Mouse (Mus musculus) left cerebral cortex, postnatal 36 days (tissue): ENCODE data around the gene Stx3. TPM values are rescaled to one million over a fixed set of nuclear protein-coding genes. Genes with fewer than 3 reads are reported as not detected.

Source experiments
- DNase-seq, 2 experiments: peaks; one replicate each; pipeline ENCODE4 v3.0.0; 2021 to 2022; ENCODE audit warnings: low spot score in 2 of 2, mixed read lengths in 1 of 2
- intact Hi-C: fragments of 180-260 bp; cut with DNase I; formaldehyde crosslinking; loops from one replicate; pipeline ENCODE4 v1.15.1; 2025
- total RNA-seq, 2 experiments: library from RNA; stranded (reverse); gene quantifications; 2 replicates each; pipeline ENCODE4 v1.2.3; 2021

Stx3 gene
- 10 to 100 TPM; 22.9 to 30.1 TPM for total RNA-seq

DNA sequence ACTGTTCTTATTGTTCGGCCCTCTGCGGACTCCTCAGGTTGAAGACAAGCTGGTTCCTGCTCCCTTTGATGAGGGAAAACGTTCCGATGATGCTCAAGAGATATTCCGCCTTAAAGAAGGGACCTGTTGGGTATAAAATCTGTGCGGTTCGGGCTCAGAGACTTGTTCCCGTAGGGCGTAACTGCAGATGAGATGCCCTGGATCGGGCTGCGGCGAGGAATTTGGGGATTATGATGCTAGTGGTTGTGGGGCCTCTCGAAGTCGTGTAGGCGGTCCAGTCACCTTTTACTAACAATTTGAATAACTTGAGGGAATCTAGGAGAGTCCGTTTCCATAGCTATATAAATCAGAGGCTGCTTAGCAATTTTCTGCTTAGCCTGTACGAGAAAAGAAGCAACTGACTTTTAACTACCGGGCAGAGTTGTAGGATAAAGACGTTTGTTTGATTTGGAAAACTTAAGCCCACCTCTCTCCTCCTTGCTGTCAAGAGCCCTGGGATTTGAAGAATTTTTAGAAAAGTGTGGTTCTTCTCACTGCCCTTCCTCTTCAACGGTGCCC, at the start of gene Stx3:
TSS of gene Stx3 (minus strand) at position 261 of the 558 bp plus-strand sequence.
- intact Hi-C loops, result loop anchor here (2.0 to 5.0 kb wide), 2 partner anchors 42 to 93 kb away; partner anchors contain the start of gene Patl1
- DNase-seq, result no peak

DNA sequence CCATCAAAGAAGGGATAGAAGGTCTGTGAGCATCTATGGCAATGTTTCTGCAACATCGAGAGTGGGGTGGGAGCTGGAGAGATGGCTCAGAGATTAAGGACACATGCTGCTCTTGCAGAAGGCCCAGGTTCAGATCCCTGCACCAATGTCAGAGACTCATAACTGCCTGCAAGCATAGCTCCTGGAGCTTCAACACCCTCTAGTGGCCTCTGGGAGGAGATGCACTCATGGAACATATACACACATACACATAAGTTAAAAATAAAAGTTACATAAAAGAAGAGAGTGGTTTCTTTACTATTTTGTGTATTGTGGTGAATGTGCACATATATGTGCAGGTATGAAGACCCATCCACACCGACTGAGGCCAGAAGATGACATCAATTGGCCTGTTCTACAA, 48.6 kb upstream of the Stx3 start:
- DNase-seq, result no peak
- intact Hi-C loops, result no loop called here

- no peak for DNase-seq
- intact Hi-C loops, result no loop called here
Measured at GRCm38 (mm10) chr19:11860966-11861365, 41.8 kb upstream of the Stx3 start, which contains the start of gene Olfr1418. TSS of gene Olfr1418 (minus strand) at chr19:11861066.

GRCm38 (mm10) chr19:11856506-11856905, 37.3 kb upstream of the Stx3 start:
- DNase-seq, result no peak
- intact Hi-C loops, result no loop called here

DNA sequence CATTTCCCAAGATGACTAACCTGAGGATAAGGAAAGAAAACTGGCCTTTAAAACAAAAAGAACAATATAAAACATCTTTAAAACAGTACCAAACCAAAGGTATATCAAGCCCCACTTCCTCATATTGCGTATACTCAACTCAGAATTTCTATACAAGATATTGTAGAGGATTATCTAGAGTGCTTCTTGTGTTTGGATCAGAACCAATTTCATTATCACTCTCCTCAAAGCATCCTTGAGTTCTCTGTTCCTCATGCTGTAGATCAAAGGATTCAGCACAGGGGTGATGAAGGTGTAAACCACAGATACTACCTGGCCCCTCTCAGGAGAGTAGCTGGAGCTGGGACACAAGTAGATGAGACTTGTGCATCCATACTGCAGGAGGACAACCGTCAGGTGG, 35.6 kb upstream of the Stx3 start:
- no peak for DNase-seq

DNA sequence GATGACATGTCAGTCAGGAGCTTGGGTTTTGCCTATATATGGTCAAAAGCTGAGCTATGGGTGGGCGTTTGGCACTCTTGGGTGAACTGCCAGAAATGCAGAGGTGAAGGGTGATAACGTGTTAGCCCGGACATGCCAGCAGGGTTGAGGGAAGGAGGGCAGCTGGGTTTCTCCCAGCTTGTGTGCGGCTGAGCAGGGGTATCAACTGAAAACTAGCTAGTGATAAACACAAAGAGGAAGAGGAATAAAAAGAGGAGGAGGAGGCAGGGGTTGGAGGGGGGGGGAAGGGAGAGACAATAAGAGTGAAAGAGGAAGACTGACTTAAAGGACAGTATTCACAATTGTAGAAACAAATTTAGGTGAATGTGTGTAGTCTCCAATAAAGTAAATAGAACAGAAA, 33.4 kb upstream of the Stx3 start:
- intact Hi-C loops, result no loop called here
- no peak for DNase-seq

More for the DNA sequence above, 35.6 kb upstream of the Stx3 start:
- intact Hi-C loops, result no loop called here

GRCm38 (mm10) chr19:11846333-11846732, 27.1 kb upstream of the Stx3 start:
- intact Hi-C loops, result no loop called here
- no peak for DNase-seq

- intact Hi-C loops, result no loop called here
- DNase-seq, result no peak
Measured at GRCm38 (mm10) chr19:11839119-11839518, 19.9 kb upstream of the Stx3 start, which contains the start of gene Olfr1417. TSS of gene Olfr1417 (minus strand) at chr19:11839219.

DNA sequence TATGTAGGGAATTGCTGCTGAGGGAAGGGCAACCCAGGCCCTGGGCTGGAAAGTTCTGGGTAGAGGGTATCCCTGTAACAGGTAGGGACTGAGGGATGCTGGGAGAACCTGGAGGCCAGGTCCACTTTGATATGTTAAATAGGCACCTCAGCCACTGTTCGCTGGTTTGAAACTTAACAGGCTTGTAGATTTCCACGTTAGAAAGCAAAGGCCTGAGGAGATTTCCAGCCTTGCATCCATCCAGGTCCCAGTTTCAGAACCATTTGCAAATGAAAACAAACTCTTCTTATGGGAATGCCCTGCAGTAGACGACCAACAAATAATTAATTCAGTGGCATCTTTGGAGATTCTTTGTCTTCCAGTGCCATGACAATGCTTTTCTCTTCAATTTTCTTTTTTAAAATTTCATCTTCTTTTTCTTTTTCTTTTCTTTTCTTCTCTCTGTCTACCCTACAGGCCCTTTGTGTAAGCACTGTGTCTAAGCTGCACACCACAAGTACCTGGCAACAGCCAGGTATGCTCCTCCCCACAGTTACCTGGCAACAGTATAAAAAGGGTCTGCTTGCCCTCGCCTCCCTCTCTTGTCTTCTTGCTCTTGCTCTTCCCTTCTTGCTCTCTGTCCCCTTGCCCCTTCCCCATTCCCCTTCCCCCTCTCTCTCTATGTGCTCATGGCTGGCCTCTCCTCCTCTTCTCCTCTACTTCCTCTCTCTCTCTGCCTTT, 4.3 kb upstream of the Stx3 start:
- DNase-seq, result no peak
- intact Hi-C loops, result no loop called here

DNA sequence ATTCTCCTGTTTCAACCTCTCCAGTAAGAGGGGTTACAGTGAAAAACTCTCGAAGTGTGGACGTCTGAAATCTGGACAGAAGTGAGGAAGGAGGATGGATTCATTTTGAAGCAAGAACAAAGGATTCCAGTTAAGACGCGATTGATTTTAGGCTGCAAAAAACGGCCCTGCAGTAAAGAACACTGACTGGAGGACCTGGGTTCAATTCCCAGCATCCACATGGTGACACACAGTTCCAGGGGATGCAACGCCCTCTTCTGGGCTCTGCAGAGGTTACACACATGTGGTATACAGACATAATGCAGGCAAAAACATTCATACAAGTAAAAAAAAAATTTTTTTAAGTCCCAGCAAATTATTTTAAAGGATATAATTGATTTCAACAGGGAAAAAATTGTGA, 1.0 kb upstream of the Stx3 start:
- intact Hi-C loops, result no loop called here
- no peak for DNase-seq

DNA sequence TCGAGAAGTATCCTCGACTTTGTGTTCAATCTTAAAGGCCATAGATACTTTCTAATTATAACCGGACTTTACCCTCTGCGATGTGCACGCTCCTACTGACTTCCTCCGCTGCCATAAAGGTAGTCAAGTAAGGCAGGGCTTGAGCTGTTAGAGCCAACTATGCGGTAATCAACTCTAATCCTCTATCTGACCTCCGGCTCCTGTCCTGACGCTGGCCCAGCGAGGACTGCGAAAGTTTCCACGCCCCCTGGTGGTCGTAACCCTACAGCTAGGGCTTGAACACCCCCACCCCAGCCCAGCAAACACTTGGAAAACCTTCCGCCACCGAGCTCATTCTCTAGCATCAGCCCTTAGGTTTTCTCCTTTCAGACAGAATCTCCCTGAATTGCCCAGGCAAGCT, 597 bp upstream of the Stx3 start:
- intact Hi-C loops, result loop anchor here (2.0 to 5.0 kb wide), 2 partner anchors 43 to 93 kb away; partner anchors contain the start of gene Patl1
- DNase-seq, result peak; percentile 31 to 47

DNA sequence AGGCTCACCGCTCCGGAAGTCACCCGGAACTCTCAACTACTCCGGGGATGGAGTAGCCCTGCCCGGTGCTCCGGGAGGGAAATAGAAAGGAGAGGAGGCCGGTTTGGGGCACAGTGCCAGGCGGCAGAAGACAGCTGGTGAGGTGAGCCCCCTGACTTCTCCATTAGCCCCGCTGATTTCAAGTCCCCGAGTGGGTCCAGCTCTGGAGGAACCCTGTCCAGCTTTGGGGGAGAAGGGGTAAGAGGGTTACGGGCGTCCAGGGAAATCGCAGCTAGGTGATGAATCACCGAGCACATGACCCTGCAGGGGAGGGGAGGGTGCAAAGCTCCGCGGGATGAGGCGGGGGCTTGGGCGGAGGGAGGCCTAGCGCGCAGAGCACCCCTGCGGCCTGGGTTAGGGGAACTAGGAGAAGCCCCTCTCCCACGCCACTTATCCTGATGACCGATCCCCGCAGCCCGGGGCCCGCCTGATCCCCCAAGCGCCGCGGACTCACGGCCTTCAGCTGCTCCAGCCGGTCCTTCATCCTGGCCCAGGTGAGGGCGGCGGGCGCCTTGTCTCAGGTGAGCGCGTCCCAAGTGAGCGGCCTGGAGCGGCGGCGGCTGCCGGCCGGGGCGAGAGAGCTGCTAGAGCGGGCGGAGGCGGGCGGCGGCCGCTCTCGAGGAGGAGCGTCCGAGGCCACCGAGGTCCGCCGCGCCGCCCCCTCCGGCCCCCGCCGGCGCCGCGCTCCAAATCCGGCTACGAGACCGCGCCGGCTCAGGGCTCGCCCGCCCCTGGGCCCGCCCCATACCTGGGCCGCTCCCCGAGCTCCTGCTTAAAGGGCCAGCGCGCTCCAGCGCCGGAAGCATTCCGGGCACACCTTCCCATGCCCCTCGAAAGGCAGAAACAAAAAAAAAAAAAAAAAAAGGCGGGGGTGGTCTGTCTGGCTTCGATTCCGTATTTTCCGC, 732 bp downstream of the Stx3 start:
- intact Hi-C loops, result loop anchor here (2.0 to 5.0 kb wide), 2 partner anchors 42 to 94 kb away; partner anchors contain the start of gene Patl1
- DNase-seq, result peak; percentile 52 to 75

DNA sequence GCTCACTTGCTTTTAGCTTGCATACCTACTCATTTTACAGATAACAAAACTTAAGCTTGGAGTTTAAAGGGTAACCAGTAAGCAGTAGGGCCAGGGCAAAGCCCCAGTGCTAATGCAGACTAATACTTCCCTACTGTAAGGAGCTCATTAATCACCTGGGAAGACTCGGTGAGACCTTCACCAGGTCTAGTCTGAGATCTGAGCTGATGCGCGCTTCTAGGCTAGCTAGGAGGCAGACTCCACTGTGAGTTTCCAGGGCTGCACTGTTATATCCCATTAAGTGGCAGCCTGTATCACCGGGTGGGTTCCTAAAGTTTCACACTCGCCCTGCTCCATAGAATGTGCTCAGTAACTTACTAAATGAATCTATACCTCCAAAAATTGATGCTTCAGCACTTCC, 1.6 kb downstream of the Stx3 start:
- intact Hi-C loops, result loop anchor here (5.0 kb wide), 1 partner anchor 95 kb away; the partner anchor contains the start of gene Patl1

DNA sequence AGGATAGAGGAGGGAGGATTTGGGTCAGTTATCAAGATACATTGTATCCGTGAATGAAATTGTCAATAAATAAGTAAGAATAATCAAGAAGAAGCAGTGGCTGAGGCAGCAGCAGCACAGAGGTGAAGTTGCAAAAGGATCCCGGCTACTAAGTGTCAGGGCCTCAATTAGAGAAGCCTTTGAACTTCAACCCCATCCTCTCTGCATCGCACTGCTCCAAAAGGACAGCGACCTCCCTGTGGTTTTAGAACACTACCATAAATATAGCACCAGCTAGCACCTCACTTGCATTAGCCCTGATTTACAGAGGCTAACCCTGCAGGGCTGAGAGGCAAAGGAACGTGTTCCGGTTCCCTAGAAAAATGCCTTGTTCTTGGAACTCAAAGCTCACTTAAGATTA, 2.5 kb downstream of the Stx3 start:
- intact Hi-C loops, result loop anchor here (5.0 kb wide), 1 partner anchor 96 kb away; the partner anchor contains the start of gene Patl1

More for the DNA sequence above, 1.6 kb downstream of the Stx3 start:
- DNase-seq, result no peak

GRCm38 (mm10) chr19:11814742-11815333, 4.4 kb downstream of the Stx3 start:
- no peak for DNase-seq
- intact Hi-C loops, result loop anchor here (5.0 kb wide), 1 partner anchor 97 kb away; the partner anchor contains the start of gene Patl1

More for the DNA sequence above, 2.5 kb downstream of the Stx3 start:
- no peak for DNase-seq

GRCm38 (mm10) chr19:11813649-11814048, 5.6 kb downstream of the Stx3 start:
- intact Hi-C loops, result no loop called here
- DNase-seq, result no peak

- no peak for DNase-seq
- intact Hi-C loops, result no loop called here
Measured at GRCm38 (mm10) chr19:11813136-11813535, 6.1 kb downstream of the Stx3 start.

DNA sequence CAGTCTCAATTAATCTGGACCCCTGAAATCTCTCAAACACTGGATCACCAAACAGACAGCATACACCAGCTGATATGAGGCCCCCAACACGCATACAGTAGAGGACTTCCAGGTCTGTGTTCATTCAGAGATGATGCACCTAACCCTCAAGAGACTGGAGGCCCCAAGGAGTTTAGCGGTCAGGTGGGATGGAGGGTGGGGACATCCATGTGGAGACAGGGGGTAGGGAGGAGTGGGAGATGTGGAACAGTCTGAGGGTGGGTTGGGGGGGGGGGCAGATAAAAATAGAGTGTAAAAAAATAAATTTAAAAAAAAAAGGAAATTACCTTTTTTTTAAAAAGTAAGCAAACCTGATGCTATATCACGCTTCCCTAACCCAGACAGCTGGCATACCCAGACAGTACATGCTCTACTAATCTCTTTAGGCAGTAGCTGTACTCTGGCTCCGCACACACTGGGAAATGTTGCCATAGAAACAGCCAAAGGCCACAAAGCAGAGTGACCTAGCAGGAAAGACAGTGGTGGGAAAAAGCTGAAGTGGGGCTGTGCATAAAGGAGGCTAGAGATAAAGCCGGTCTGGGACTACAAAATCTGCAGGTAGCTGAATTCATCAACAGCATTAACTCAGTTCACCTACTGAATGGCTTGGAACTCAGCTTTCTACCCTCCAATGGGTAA, 7.4 kb downstream of the Stx3 start:
- no peak for DNase-seq
- intact Hi-C loops, result no loop called here

DNA sequence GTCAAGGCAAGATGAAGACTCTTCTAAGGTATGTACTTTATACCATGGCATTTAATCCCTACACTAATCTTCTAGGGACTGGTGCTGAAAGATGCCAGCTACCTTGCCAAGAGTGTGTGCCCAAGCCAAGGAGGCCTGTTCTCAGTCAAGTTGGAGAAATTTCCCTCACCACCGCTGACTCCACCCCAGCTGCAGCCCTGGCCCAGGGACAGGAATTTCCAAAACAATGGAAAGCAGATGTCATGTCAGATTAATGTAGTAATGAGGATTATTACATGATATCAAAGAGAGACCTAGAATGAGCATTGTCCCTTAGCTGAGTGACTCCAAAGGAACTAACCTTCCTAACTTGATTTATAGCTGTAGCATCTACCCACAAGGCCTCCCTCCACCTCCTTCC, 8.3 kb downstream of the Stx3 start:
- no peak for DNase-seq
- intact Hi-C loops, result no loop called here
